Mouse (Mus musculus): ENCODE results near the gene Tspan14. TPM values are rescaled to one million over a fixed set of nuclear protein-coding genes. Genes with fewer than 3 reads are reported as not detected.

The Tspan14 gene
- polyA plus RNA-seq, 1 experiment from 2014 or later = 65.6 TPM

GRCm38 (mm10) chr14:40948522-40948921, 18.1 kb downstream of the Tspan14 start:
- WGBS = 90% methylated on average over 5 of the region's 5 CpGs
- Histone ChIP-seq H3K4me2 (replicated peaks) (no peak overlapping the region), H3K4me1 (replicated peaks; ENCODE audit: control insufficient read depth, insufficient read depth, low read length) (peaks cover 11% of the 10 kb centered on the region; the same call in 1 of the 2 replicates), H3K27me3 (ENCODE audit: control insufficient read depth, insufficient read depth, low read length) (no peaks in the 10 kb centered on the region), H3K4me3 (replicated peaks; ENCODE audit: low read length) (no peak overlapping the region), H3K36me3 (replicated peaks; ENCODE audit: control insufficient read depth, insufficient read depth) (peaks cover 3% of the 10 kb centered on the region; the same call in 1 of the 2 replicates), H3K27ac (peak overlapping the region; percentile 35; the same call in 1 of the 2 replicates), H3K9ac (no peak overlapping the region), H3K9me3 (ENCODE audit: control insufficient read depth, low read length) (no peaks in the 10 kb centered on the region)
- DNase-seq (ENCODE audit: low spot score) = no peak
- no peak for ATAC-seq (ENCODE audit: low FRiP score)

GRCm38 (mm10) chr14:40947431-40948394, 18.9 kb downstream of the Tspan14 start:
- H3K27me3 ChIP-seq (ENCODE audit: control insufficient read depth, insufficient read depth, low read length) = no peaks in the 10 kb centered on the region
- 90% methylated on average over 14 of the region's 14 CpGs for WGBS

DNA sequence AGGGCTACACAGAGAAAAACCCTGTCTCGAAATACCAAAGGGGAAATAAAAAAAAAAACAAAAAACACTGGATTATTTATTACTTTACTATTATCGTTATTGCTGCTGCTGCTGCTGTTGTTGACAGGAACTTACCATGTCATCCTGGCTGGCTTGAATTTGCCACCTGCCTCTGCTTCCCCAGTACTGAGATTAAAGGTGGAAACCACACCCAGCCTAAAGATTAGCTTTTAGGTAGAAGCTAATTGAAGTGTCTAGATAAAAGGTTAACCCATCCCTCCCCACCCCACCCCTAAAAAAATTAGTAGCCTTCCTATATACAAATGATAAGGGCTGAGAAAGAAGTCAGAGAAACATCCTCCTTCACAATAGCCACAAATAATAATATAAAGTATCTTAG, 22.8 kb downstream of the Tspan14 start:
- H3K4me2 ChIP-seq (replicated peaks) = no peak overlapping the region
- no peaks in the 10 kb centered on the region for H3K9me3 ChIP-seq (ENCODE audit: control insufficient read depth, low read length)
- DNase-seq (ENCODE audit: low spot score) (no peak), ATAC-seq (ENCODE audit: low FRiP score) (no peak)
- H3K27me3 ChIP-seq (ENCODE audit: control insufficient read depth, insufficient read depth, low read length) = no peaks in the 10 kb centered on the region
- no peak overlapping the region for H3K4me3 ChIP-seq (replicated peaks; ENCODE audit: low read length)
- WGBS = 94% methylated on average over 2 of the region's 2 CpGs
- H3K9ac ChIP-seq = no peak overlapping the region
- no peak overlapping the region for H3K27ac ChIP-seq
- H3K36me3 ChIP-seq (replicated peaks; ENCODE audit: control insufficient read depth, insufficient read depth) = peaks cover 3% of the 10 kb centered on the region; the same call in 1 of the 2 replicates
- H3K4me1 ChIP-seq (replicated peaks; ENCODE audit: control insufficient read depth, insufficient read depth, low read length) = 0 out of 2 replicates have a peak, but pooled peaks cover under 1% of the 10 kb centered on the region

More at GRCm38 (mm10) chr14:40947431-40948394, 18.9 kb downstream of the Tspan14 start:
- Histone ChIP-seq H3K4me1 (replicated peaks; ENCODE audit: control insufficient read depth, insufficient read depth, low read length) (peaks cover 11% of the 10 kb centered on the region; the same call in 1 of the 2 replicates), H3K36me3 (replicated peaks; ENCODE audit: control insufficient read depth, insufficient read depth) (peaks cover 3% of the 10 kb centered on the region; the same call in 1 of the 2 replicates), H3K4me2 (replicated peaks) (no peak overlapping the region), H3K9ac (no peak overlapping the region), H3K27ac (no peak overlapping the region), H3K9me3 (ENCODE audit: control insufficient read depth, low read length) (no peaks in the 10 kb centered on the region), H3K4me3 (replicated peaks; ENCODE audit: low read length) (no peak overlapping the region)
- peak; percentile 40; the same call in 1 of the 2 replicates for ATAC-seq (ENCODE audit: low FRiP score)
- DNase-seq (ENCODE audit: low spot score) = no peak

- Histone ChIP-seq H3K4me3 (replicated peaks; ENCODE audit: low read length) (no peak overlapping the region), H3K27me3 (ENCODE audit: control insufficient read depth, insufficient read depth, low read length) (no peaks in the 10 kb centered on the region), H3K4me2 (replicated peaks) (no peak overlapping the region), H3K4me1 (replicated peaks; ENCODE audit: control insufficient read depth, insufficient read depth, low read length) (no peaks in the 10 kb centered on the region), H3K36me3 (replicated peaks; ENCODE audit: control insufficient read depth, insufficient read depth) (peaks cover 3% of the 10 kb centered on the region; the same call in 1 of the 2 replicates), H3K27ac (no peak overlapping the region), H3K9me3 (ENCODE audit: control insufficient read depth, low read length) (no peaks in the 10 kb centered on the region), H3K9ac (no peak overlapping the region)
- 86% methylated on average over 2 of the region's 2 CpGs for WGBS
- ATAC-seq (ENCODE audit: low FRiP score) (no peak), DNase-seq (ENCODE audit: low spot score) (no peak)
Observed at GRCm38 (mm10) chr14:40942429-40942828, 24.2 kb downstream of the Tspan14 start.

DNA sequence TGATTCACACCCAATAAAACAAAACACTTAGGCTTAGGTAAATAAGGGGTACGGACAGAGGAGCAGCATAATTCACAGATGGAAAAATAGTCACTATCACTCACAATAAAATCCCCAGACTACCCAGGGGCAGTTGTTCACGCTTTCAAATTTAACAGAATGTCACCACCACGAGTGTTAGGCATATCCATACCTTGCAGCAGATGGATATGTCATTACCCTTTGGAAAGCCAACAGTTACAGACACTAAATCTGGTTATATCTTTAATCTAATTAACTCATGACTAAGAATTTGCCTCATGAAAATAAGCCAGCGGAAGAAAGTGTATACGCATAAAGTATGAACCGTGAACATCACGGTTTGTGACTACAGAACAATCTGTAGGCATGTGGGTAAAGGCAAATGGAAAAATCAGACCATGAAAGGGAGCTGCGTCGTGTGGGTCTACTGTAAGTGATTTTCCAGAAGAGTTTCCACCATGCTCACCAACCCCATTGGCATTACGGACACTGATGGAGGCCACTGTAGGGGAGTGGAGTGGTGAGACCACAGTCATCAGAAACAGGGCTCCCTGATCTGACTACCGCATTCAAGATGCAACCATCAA, 28.1 kb downstream of the Tspan14 start:
- H3K27ac ChIP-seq = no peak overlapping the region
- H3K27me3 ChIP-seq (ENCODE audit: control insufficient read depth, insufficient read depth, low read length) = no peaks in the 10 kb centered on the region
- H3K9me3 ChIP-seq (ENCODE audit: control insufficient read depth, low read length) = no peaks in the 10 kb centered on the region
- DNase-seq (ENCODE audit: low spot score) = no peak
- H3K4me3 ChIP-seq (replicated peaks; ENCODE audit: low read length) = no peak overlapping the region
- no peaks in the 10 kb centered on the region for H3K4me1 ChIP-seq (replicated peaks; ENCODE audit: control insufficient read depth, insufficient read depth, low read length)
- ATAC-seq (ENCODE audit: low FRiP score) = no peak
- no peak overlapping the region for H3K4me2 ChIP-seq (replicated peaks)
- no peak overlapping the region for H3K9ac ChIP-seq
- no peaks in the 10 kb centered on the region for H3K36me3 ChIP-seq (replicated peaks; ENCODE audit: control insufficient read depth, insufficient read depth)
- 86% methylated on average over 11 of the region's 11 CpGs for WGBS

GRCm38 (mm10) chr14:40937052-40937451, 29.6 kb downstream of the Tspan14 start:
- no peak overlapping the region for H3K9ac ChIP-seq
- no peak overlapping the region for H3K4me2 ChIP-seq (replicated peaks)
- no peaks in the 10 kb centered on the region for H3K27me3 ChIP-seq (ENCODE audit: control insufficient read depth, insufficient read depth, low read length)
- no peaks in the 10 kb centered on the region for H3K9me3 ChIP-seq (ENCODE audit: control insufficient read depth, low read length)
- no peak overlapping the region for H3K27ac ChIP-seq
- no peaks in the 10 kb centered on the region for H3K36me3 ChIP-seq (replicated peaks; ENCODE audit: control insufficient read depth, insufficient read depth)
- 58% methylated on average over 4 of the region's 4 CpGs for WGBS
- no peak for ATAC-seq (ENCODE audit: low FRiP score)
- no peaks in the 10 kb centered on the region for H3K4me1 ChIP-seq (replicated peaks; ENCODE audit: control insufficient read depth, insufficient read depth, low read length)
- no peak for DNase-seq (ENCODE audit: low spot score)
- no peak overlapping the region for H3K4me3 ChIP-seq (replicated peaks; ENCODE audit: low read length)

- peaks cover 3% of the 10 kb centered on the region; the same call in 1 of the 2 replicates for H3K4me1 ChIP-seq (replicated peaks; ENCODE audit: control insufficient read depth, insufficient read depth, low read length)
- no peak overlapping the region for H3K27ac ChIP-seq
- WGBS = 96% methylated on average over 1 of the region's 1 CpGs
- H3K9ac ChIP-seq = no peak overlapping the region
- H3K36me3 ChIP-seq (replicated peaks; ENCODE audit: control insufficient read depth, insufficient read depth) = no peaks in the 10 kb centered on the region
- ATAC-seq (ENCODE audit: low FRiP score) = no peak
- no peak overlapping the region for H3K4me2 ChIP-seq (replicated peaks)
- no peak overlapping the region for H3K4me3 ChIP-seq (replicated peaks; ENCODE audit: low read length)
- no peaks in the 10 kb centered on the region for H3K27me3 ChIP-seq (ENCODE audit: control insufficient read depth, insufficient read depth, low read length)
- no peaks in the 10 kb centered on the region for H3K9me3 ChIP-seq (ENCODE audit: control insufficient read depth, low read length)
- no peak for DNase-seq (ENCODE audit: low spot score)
Observed at GRCm38 (mm10) chr14:40935481-40935880, 31.1 kb downstream of the Tspan14 start.

GRCm38 (mm10) chr14:40935054-40935453, 31.6 kb downstream of the Tspan14 start:
- H3K27me3 ChIP-seq (ENCODE audit: control insufficient read depth, insufficient read depth, low read length) = no peaks in the 10 kb centered on the region
- peaks cover 3% of the 10 kb centered on the region; the same call in 1 of the 2 replicates for H3K4me1 ChIP-seq (replicated peaks; ENCODE audit: control insufficient read depth, insufficient read depth, low read length)
- no peak overlapping the region for H3K9ac ChIP-seq
- H3K4me2 ChIP-seq (replicated peaks) = no peak overlapping the region
- 83% methylated on average over 2 of the region's 2 CpGs for WGBS
- H3K36me3 ChIP-seq (replicated peaks; ENCODE audit: control insufficient read depth, insufficient read depth) = no peaks in the 10 kb centered on the region
- no peak overlapping the region for H3K4me3 ChIP-seq (replicated peaks; ENCODE audit: low read length)
- ATAC-seq (ENCODE audit: low FRiP score) (no peak), DNase-seq (ENCODE audit: low spot score) (no peak)
- no peak overlapping the region for H3K27ac ChIP-seq
- no peaks in the 10 kb centered on the region for H3K9me3 ChIP-seq (ENCODE audit: control insufficient read depth, low read length)

- Histone ChIP-seq H3K4me2 (replicated peaks) (no peak overlapping the region), H3K9me3 (ENCODE audit: control insufficient read depth, low read length) (no peaks in the 10 kb centered on the region), H3K36me3 (replicated peaks; ENCODE audit: control insufficient read depth, insufficient read depth) (no peaks in the 10 kb centered on the region), H3K27me3 (ENCODE audit: control insufficient read depth, insufficient read depth, low read length) (no peaks in the 10 kb centered on the region), H3K4me1 (replicated peaks; ENCODE audit: control insufficient read depth, insufficient read depth, low read length) (peaks cover 3% of the 10 kb centered on the region; the same call in 1 of the 2 replicates), H3K9ac (no peak overlapping the region), H3K4me3 (replicated peaks; ENCODE audit: low read length) (no peak overlapping the region), H3K27ac (no peak overlapping the region)
- no peak; the same call in 1 of the 2 replicates for ATAC-seq (ENCODE audit: low FRiP score)
- 84% methylated on average over 7 of the region's 7 CpGs for WGBS
- DNase-seq (ENCODE audit: low spot score) = no peak
Observed at GRCm38 (mm10) chr14:40933328-40933727, 33.3 kb downstream of the Tspan14 start.

Measured in hindbrain, embryonic 14.5 days (tissue).